Mouse (Mus musculus): Measurements from ENCODE around the gene Cby1.
"Not testable (repeated sequence)": the region's sequence is repeated elsewhere in the genome, so short reads cannot be mapped to it uniquely, and the experiment has no call there.

Gene Cby1

GRCm38 (mm10) chr15:79658531-79659375 lies at the start of gene Cby1, which contains the start of gene Fam227a:
TSS of gene Cby1 (plus strand) at chr15:79659199.
TSS of gene Fam227a (minus strand) at chr15:79658956.
- peak; percentile 95 for DNase-seq (ENCODE audit: inconsistent ontology term)

DNA sequence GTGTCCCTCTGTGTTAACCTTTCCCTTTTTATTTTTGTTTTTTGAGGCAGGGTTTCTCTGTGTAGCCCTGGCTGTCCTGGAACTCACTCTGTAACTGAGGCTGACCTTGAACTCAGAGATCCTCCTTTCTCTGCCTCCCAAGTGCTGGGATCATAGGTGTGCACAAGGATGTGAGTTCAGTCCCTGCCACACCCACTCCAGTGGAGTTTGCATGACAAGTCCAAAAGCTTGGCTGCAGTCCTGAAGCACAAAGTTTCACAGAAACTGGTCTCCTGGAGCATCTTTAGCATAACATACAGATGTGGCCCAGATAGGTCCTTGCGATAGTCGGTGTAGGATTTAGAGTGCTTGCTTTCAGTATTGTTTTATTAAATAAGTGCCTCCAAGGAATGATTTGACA lies 49.8 kb upstream of the Cby1 start:
- no peak for DNase-seq (ENCODE audit: inconsistent ontology term)

GRCm38 (mm10) chr15:79615501-79615900 lies 43.5 kb upstream of the Cby1 start:
- no peak for DNase-seq (ENCODE audit: inconsistent ontology term)

- no peak for DNase-seq (ENCODE audit: inconsistent ontology term)
Measured at GRCm38 (mm10) chr15:79616729-79617128, 42.3 kb upstream of the Cby1 start.

GRCm38 (mm10) chr15:79617135-79617534 lies 41.9 kb upstream of the Cby1 start:
- DNase-seq (ENCODE audit: inconsistent ontology term), result no peak

DNA sequence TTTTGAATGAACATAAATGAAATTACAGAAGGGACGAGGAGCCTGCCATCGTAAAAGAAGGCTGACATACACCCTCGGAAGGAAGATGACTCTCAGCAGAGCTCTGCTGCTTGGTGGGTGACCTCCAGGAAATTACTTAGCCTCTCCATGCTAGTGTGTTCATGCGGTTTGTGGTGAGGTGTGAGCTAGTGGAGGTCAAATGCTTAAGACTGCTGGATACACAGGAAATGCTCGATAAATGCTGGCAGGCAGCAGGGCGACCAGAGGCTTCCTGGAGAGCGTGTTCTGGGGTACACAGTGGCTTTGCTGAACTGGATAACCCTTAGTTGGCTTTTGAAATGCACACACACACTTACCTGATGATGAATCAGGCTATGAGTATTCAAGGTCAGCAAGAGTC lies 40.5 kb upstream of the Cby1 start:
- DNase-seq (ENCODE audit: inconsistent ontology term), result no peak

GRCm38 (mm10) chr15:79619770-79620414 lies 39.1 kb upstream of the Cby1 start:
- no peak for DNase-seq (ENCODE audit: inconsistent ontology term)

DNA sequence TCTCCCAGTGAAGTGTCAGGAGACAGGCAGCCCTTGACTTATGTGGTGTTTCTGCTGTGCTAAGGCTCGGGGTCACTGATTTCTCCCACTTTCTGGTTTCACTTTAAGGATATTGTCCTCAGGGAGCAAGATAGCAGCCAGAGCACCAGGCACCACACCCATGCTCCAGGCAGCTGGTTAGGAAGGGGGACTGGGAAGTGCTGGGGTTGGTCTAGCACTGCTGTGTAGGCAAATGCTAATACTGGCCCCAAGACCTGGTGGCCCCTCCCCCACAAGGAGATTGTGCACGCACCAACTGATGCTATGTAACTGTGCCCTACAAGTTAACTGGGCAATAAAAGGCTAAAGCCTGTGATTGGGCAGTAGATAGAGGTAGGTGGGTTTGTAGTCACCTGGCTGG lies 28.5 kb upstream of the Cby1 start:
- DNase-seq (ENCODE audit: inconsistent ontology term), result no peak

- DNase-seq (ENCODE audit: inconsistent ontology term), result peak; percentile 10
Measured at GRCm38 (mm10) chr15:79641135-79641817, 17.7 kb upstream of the Cby1 start.

- DNase-seq (ENCODE audit: inconsistent ontology term), result no peak
Measured at GRCm38 (mm10) chr15:79645483-79645882, 13.5 kb upstream of the Cby1 start.

- DNase-seq (ENCODE audit: inconsistent ontology term), result no peak
Measured at GRCm38 (mm10) chr15:79648130-79648529, 10.9 kb upstream of the Cby1 start.

GRCm38 (mm10) chr15:79650569-79650968 lies 8.4 kb upstream of the Cby1 start:
- DNase-seq (ENCODE audit: inconsistent ontology term), result no peak

- DNase-seq (ENCODE audit: inconsistent ontology term), result no peak
Measured at GRCm38 (mm10) chr15:79651481-79651880, 7.5 kb upstream of the Cby1 start.

DNA sequence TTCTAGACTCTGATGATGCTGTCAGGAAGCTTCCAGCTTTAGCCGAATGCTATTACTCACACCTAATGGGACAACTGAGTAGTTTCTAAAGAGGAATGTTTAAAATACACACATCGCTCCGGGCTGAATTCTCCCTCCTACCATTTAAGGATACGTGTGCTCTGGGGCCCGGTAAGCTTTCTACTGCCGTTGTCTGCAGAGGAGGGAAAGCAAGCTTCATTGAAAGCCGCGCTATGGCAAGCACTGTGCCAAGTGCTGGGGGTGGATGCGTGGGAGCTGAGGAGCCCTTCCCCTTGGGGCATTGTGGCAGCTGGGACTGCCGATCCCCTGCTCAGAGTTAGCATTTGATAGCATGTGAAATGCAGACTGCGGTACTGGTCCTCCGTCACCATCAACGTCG lies 2.5 kb upstream of the Cby1 start:
- no peak for DNase-seq (ENCODE audit: inconsistent ontology term)

DNA sequence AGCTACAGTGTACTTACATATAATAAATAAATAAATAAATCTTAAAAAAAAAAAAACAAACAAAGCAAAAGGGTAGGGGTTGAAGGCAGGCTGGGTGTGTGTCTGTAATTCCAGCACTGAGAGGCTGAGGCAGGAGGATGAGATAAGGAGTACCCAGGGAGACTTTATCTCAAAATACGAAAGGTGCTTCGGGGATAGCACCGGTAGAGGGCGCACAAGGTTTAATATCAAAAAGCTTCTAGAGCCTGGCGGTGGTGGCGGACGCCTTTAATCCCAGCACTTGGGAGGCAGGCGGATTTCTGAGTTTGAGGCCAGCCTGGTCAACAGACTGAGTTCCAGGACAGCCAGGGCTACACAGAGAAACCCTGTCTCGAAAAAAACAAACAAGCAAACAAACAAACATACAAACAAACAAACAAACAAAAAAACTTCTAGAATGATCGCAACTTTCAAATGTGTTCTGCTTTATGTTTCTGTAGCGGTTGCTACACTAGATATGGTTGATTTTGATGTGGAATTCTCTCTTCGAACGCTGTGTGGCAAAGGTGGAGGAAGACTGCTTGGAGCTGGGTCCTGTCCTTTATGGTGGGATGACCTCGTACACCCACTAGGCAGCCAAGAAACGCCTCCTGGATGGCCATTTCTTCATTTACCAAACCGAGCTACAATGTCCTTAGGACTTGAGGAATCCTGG lies 1.0 kb upstream of the Cby1 start:
- peak; percentile 71 for DNase-seq (ENCODE audit: inconsistent ontology term)

- DNase-seq (ENCODE audit: inconsistent ontology term), result peak; percentile 24
Measured at GRCm38 (mm10) chr15:79661852-79662251, 2.9 kb downstream of the Cby1 start.

DNA sequence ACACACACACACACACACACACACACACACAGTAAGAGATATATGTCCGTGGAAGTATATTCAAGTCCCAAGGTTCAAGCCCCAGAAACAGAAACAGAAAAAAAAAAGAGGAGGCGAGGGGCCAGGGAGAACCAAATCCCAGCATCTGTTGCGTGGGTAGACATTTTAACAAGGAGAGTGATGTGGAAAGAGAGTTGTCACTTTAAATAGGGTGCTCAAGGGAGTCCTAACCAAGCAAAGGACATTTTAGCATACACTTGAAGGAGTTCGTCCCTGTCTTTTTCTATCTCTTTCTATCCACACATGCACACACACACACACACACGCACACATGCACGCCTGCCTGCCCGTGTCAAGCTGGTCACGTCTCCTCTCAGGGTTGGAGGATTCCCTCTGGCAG lies 5.7 kb downstream of the Cby1 start:
- DNase-seq (ENCODE audit: inconsistent ontology term), result no peak

- DNase-seq (ENCODE audit: inconsistent ontology term), result no peak
Measured at GRCm38 (mm10) chr15:79669195-79669594, 10.2 kb downstream of the Cby1 start.

GRCm38 (mm10) chr15:79670249-79670971 lies 11.4 kb downstream of the Cby1 start, which contains the start of gene Tomm22:
TSS of gene Tomm22 (plus strand) at chr15:79670861.
- DNase-seq (ENCODE audit: inconsistent ontology term), result peak; percentile 89

- DNase-seq (ENCODE audit: inconsistent ontology term), result no peak
Measured at GRCm38 (mm10) chr15:79670972-79671299, 11.9 kb downstream of the Cby1 start.

- DNase-seq (ENCODE audit: inconsistent ontology term), result not testable (repeated sequence)
Measured at GRCm38 (mm10) chr15:79671828-79672348, 12.9 kb downstream of the Cby1 start.
